ENCODE assay signal across 13 mouse cellular contexts in genomic region chr11:18882747-18883506, GRCm38 (mm10).
DNase-seq lines count a peak whose midpoint lies in the region; ATAC-seq and TF ChIP-seq lines count a peak whose summit lies in the region.
"Had no signal": no experiment of that assay in that cellular context is flagged by ENCODE, and none has a peak within 500 bp of the region (broad histone marks: within the 10 kb centered on the region; RNA-seq: fewer than 3 reads in every experiment).

No protein-coding gene starts in this region.

- peak overlapping the region; percentile 93 for H3K27ac ChIP-seq in neural tube, embryonic 11.5 days (ENCODE audit: low read depth, low read length)
- H3K27ac ChIP-seq in hindbrain, embryonic 14.5 days: peak overlapping the region; percentile 84
- H3K27ac ChIP-seq in midbrain, embryonic 16.5 days (ENCODE audit: low read length): peak overlapping the region; percentile 53; the same call in 1 of the 2 replicates
- no peak overlapping the region for H3K27ac ChIP-seq in lung, postnatal 0 days (ENCODE audit: low read length)
- H3K27ac ChIP-seq: embryonic facial prominence, embryonic 15.5 days; heart, embryonic 15.5 days; liver, embryonic 15.5 days had no signal

- no peak overlapping the region for H3K9ac ChIP-seq in neural tube, embryonic 11.5 days (ENCODE audit: low read length)
- H3K9ac ChIP-seq in hindbrain, embryonic 14.5 days: no peak overlapping the region
- H3K9ac ChIP-seq in midbrain, embryonic 16.5 days (ENCODE audit: low read depth, low read length): no peak overlapping the region
- no peak overlapping the region for H3K9ac ChIP-seq in lung, postnatal 0 days (replicated peaks; ENCODE audit: low read depth)
- H3K9ac ChIP-seq: embryonic facial prominence, embryonic 15.5 days; heart, embryonic 15.5 days; liver, embryonic 15.5 days had no signal

- H3K4me2 ChIP-seq in neural tube, embryonic 11.5 days (ENCODE audit: low read depth): 0 out of 2 replicates have a peak overlapping the region, but pooled peaks have one; percentile 17
- H3K4me2 ChIP-seq in hindbrain, embryonic 14.5 days (replicated peaks): no peak overlapping the region
- H3K4me2 ChIP-seq in midbrain, embryonic 16.5 days (ENCODE audit: low read length): no peak overlapping the region
- no peak overlapping the region for H3K4me2 ChIP-seq in lung, postnatal 0 days (replicated peaks; ENCODE audit: low read depth, low read length)
- H3K4me2 ChIP-seq: embryonic facial prominence, embryonic 15.5 days; heart, embryonic 15.5 days; liver, embryonic 15.5 days had no signal

- TF ChIP-seq EP300 in lung, postnatal 0 days (IDR thresholded peaks at IDR 0.05): no peak

- no peaks in the 10 kb centered on the region for H3K36me3 ChIP-seq in neural tube, embryonic 11.5 days (ENCODE audit: control insufficient read depth, insufficient read depth, low read length)
- H3K36me3 ChIP-seq in hindbrain, embryonic 14.5 days (replicated peaks; ENCODE audit: control insufficient read depth, insufficient read depth): peaks cover 5% of the 10 kb centered on the region; the same call in 1 of the 2 replicates
- no peaks in the 10 kb centered on the region for H3K36me3 ChIP-seq in midbrain, embryonic 16.5 days (ENCODE audit: control insufficient read depth, insufficient read depth, low read length)
- H3K36me3 ChIP-seq in lung, postnatal 0 days (ENCODE audit: insufficient read depth, low read length): no peaks in the 10 kb centered on the region
- H3K36me3 ChIP-seq: embryonic facial prominence, embryonic 15.5 days; liver, embryonic 15.5 days had no signal

- TF ChIP-seq CTCF in lung, postnatal 0 days (IDR thresholded peaks at IDR 0.05): no peak

- no peak for DNase-seq in neural tube, embryonic 11.5 days (ENCODE audit: low spot score)
- DNase-seq in neural tube, embryonic 10.5 days (ENCODE audit: extremely low spot score, low spot score): no peak
- DNase-seq in hindbrain, embryonic 14.5 days (ENCODE audit: low spot score): no peak
- no peak for DNase-seq in lung, postnatal 0 days (ENCODE audit: low spot score)
- DNase-seq in layer of hippocampus, postnatal 10 days (ENCODE audit: low spot score in 2 of 2): no peak
- DNase-seq in right cerebral cortex, adult 18-20 months: no peak
- DNase-seq: cerebellum, adult 11-12 months; layer of hippocampus, postnatal 36 days; thymus, postnatal 36 days had no signal

- peak; percentile 32 for ATAC-seq in neural tube, embryonic 11.5 days (ENCODE audit: insufficient read depth, low FRiP score, low TSS enrichment)
- peak; percentile 34; the same call in 1 of the 2 replicates for ATAC-seq in hindbrain, embryonic 14.5 days (ENCODE audit: low FRiP score)
- ATAC-seq in midbrain, embryonic 16.5 days: peak; percentile 59; the same call in 1 of the 2 replicates
- ATAC-seq in lung, postnatal 0 days: no peak

- H3K4me3 ChIP-seq in neural tube, embryonic 11.5 days (ENCODE audit: low read depth, low read length): no peak overlapping the region
- H3K4me3 ChIP-seq in hindbrain, embryonic 14.5 days (replicated peaks; ENCODE audit: low read length): no peak overlapping the region
- no peak overlapping the region for H3K4me3 ChIP-seq in midbrain, embryonic 16.5 days (ENCODE audit: low read depth, low read length)
- no peak overlapping the region for H3K4me3 ChIP-seq in lung, postnatal 0 days (ENCODE audit: low read depth, low read length)
- H3K4me3 ChIP-seq: embryonic facial prominence, embryonic 15.5 days; heart, embryonic 15.5 days; liver, embryonic 15.5 days had no signal

- 27% methylated on average over 3 of the region's 3 CpGs for WGBS in neural tube, embryonic 11.5 days
- WGBS in hindbrain, embryonic 14.5 days: 28% methylated on average over 3 of the region's 3 CpGs
- 37% methylated on average over 3 of the region's 3 CpGs for WGBS in midbrain, embryonic 16.5 days
- 83% methylated on average over 3 of the region's 3 CpGs for WGBS in lung, postnatal 0 days

- peaks cover 60% of the 10 kb centered on the region for H3K4me1 ChIP-seq in neural tube, embryonic 11.5 days (ENCODE audit: control insufficient read depth, insufficient read depth, low read length)
- peaks cover 71% of the 10 kb centered on the region for H3K4me1 ChIP-seq in hindbrain, embryonic 14.5 days (replicated peaks; ENCODE audit: control insufficient read depth, insufficient read depth, low read length)
- peaks cover 16% of the 10 kb centered on the region for H3K4me1 ChIP-seq in midbrain, embryonic 16.5 days (ENCODE audit: control insufficient read depth, insufficient read depth, low read length)
- H3K4me1 ChIP-seq in lung, postnatal 0 days (ENCODE audit: insufficient read depth, low read depth, low read length): no peaks in the 10 kb centered on the region
- H3K4me1 ChIP-seq: embryonic facial prominence, embryonic 15.5 days; liver, embryonic 15.5 days had no signal

- H3K27me3 ChIP-seq in neural tube, embryonic 11.5 days (ENCODE audit: control insufficient read depth, insufficient read depth, low read length): no peaks in the 10 kb centered on the region
- H3K27me3 ChIP-seq in hindbrain, embryonic 14.5 days (ENCODE audit: control insufficient read depth, insufficient read depth, low read length): no peaks in the 10 kb centered on the region
- H3K27me3 ChIP-seq in midbrain, embryonic 16.5 days (ENCODE audit: control insufficient read depth, insufficient read depth, low read depth, low read length): no peaks in the 10 kb centered on the region
- H3K27me3 ChIP-seq in lung, postnatal 0 days (replicated peaks; ENCODE audit: insufficient read depth, low read length): no peaks in the 10 kb centered on the region
- H3K27me3 ChIP-seq: embryonic facial prominence, embryonic 15.5 days; heart, embryonic 15.5 days had no signal

- H3K9me3 ChIP-seq in neural tube, embryonic 11.5 days (ENCODE audit: control insufficient read depth, low read length): no peaks in the 10 kb centered on the region
- no peaks in the 10 kb centered on the region for H3K9me3 ChIP-seq in hindbrain, embryonic 14.5 days (ENCODE audit: control insufficient read depth, low read length)
- no peaks in the 10 kb centered on the region for H3K9me3 ChIP-seq in midbrain, embryonic 16.5 days (replicated peaks; ENCODE audit: control insufficient read depth, low read length, poor library complexity, severe bottlenecking)
- no peaks in the 10 kb centered on the region for H3K9me3 ChIP-seq in lung, postnatal 0 days (ENCODE audit: low read length)
- H3K9me3 ChIP-seq: embryonic facial prominence, embryonic 15.5 days; heart, embryonic 15.5 days; liver, embryonic 15.5 days had no signal
